Mouse (Mus musculus): ENCODE measurements around the gene Gyg. TPM values are rescaled to one million over a fixed set of nuclear protein-coding genes. Genes with fewer than 3 reads are reported as not detected.
A peak's percentile ranks its signal among the peaks of the same experiment; 100 is the strongest.

Gyg gene
- polyA plus RNA-seq (2015; fragmentation: Nextera tagmentation; extraction: Ambion mirVana), result 54.3 and 62.6 TPM in 2 replicates

- no peaks in the 10 kb centered on the region for H3K27me3 ChIP-seq (replicated peaks)
- peak; percentile 95 for ATAC-seq (ENCODE audit: insufficient read depth, low FRiP score, low read depth)
- no peaks in the 10 kb centered on the region for H3K9me3 ChIP-seq
- WGBS, result under 1% methylated on average over 73 of the region's 73 CpGs
- H3K4me2 ChIP-seq, result peak within 1 kb of the TSS; percentile 87
- peak within 1 kb of the TSS; percentile 72 for H3K9ac ChIP-seq
- H3K36me3 ChIP-seq, result peaks cover 5% of the 10 kb centered on the region; the same call in 1 of the 2 replicates
- no peaks in the 10 kb centered on the region; the same call in 1 of the 2 replicates for H3K4me1 ChIP-seq
- peak within 1 kb of the TSS; percentile 57; the same call in 1 of the 2 replicates for H3K27ac ChIP-seq
- H3K4me3 ChIP-seq (replicated peaks), result peak within 1 kb of the TSS; percentile 75
Measured at GRCm38 (mm10) chr3:20154531-20155367, at the start of gene Gyg. Gene Gyg, minus strand, starts transcription at chr3:20155317.

- H3K4me3 ChIP-seq (replicated peaks), result no peak overlapping the region
- no peak for ATAC-seq (ENCODE audit: insufficient read depth, low FRiP score, low read depth)
- 40% methylated on average over 6 of the region's 6 CpGs for WGBS
- H3K27ac ChIP-seq, result no peak overlapping the region
- H3K9ac ChIP-seq, result no peak overlapping the region
- no peak overlapping the region for H3K4me2 ChIP-seq
- no peaks in the 10 kb centered on the region for H3K27me3 ChIP-seq (replicated peaks)
- no peaks in the 10 kb centered on the region for H3K9me3 ChIP-seq
- H3K4me1 ChIP-seq, result no peaks in the 10 kb centered on the region
- no peaks in the 10 kb centered on the region for H3K36me3 ChIP-seq
Measured at GRCm38 (mm10) chr3:20198869-20199268, 43.8 kb upstream of the Gyg start.

- ATAC-seq (ENCODE audit: insufficient read depth, low FRiP score, low read depth), result no peak
- Histone ChIP-seq H3K4me2 (no peak overlapping the region), H3K4me3 (replicated peaks) (no peak overlapping the region), H3K9me3 (no peaks in the 10 kb centered on the region), H3K4me1 (no peaks in the 10 kb centered on the region), H3K27ac (no peak overlapping the region), H3K9ac (no peak overlapping the region), H3K27me3 (replicated peaks) (no peaks in the 10 kb centered on the region), H3K36me3 (no peaks in the 10 kb centered on the region)
- WGBS, result 74% methylated on average over 10 of the region's 10 CpGs
Measured at GRCm38 (mm10) chr3:20197878-20198277, 42.8 kb upstream of the Gyg start.

- Histone ChIP-seq H3K27ac (no peak overlapping the region), H3K27me3 (replicated peaks) (no peaks in the 10 kb centered on the region), H3K9ac (no peak overlapping the region), H3K4me1 (0 out of 2 replicates have a peak, but pooled peaks cover 4% of the 10 kb centered on the region), H3K9me3 (no peaks in the 10 kb centered on the region), H3K36me3 (no peaks in the 10 kb centered on the region), H3K4me2 (no peak overlapping the region), H3K4me3 (replicated peaks) (no peak overlapping the region)
- 21% methylated on average over 5 of the region's 5 CpGs for WGBS
- ATAC-seq (ENCODE audit: insufficient read depth, low FRiP score, low read depth), result peak; percentile 43; the same call in 1 of the 2 replicates
Measured at GRCm38 (mm10) chr3:20188976-20189675, 34.0 kb upstream of the Gyg start.

GRCm38 (mm10) chr3:20172394-20172793, 17.3 kb upstream of the Gyg start:
- 89% methylated on average over 6 of the region's 6 CpGs for WGBS
- Histone ChIP-seq H3K9me3 (no peaks in the 10 kb centered on the region), H3K4me1 (no peaks in the 10 kb centered on the region), H3K4me3 (replicated peaks) (no peak overlapping the region), H3K36me3 (no peaks in the 10 kb centered on the region), H3K27ac (no peak overlapping the region), H3K9ac (no peak overlapping the region), H3K27me3 (replicated peaks) (no peaks in the 10 kb centered on the region), H3K4me2 (no peak overlapping the region)
- no peak for ATAC-seq (ENCODE audit: insufficient read depth, low FRiP score, low read depth)

GRCm38 (mm10) chr3:20167487-20167886, 12.4 kb upstream of the Gyg start:
- Histone ChIP-seq H3K27ac (no peak overlapping the region), H3K4me1 (no peaks in the 10 kb centered on the region), H3K9ac (no peak overlapping the region), H3K36me3 (no peaks in the 10 kb centered on the region), H3K9me3 (no peaks in the 10 kb centered on the region), H3K4me2 (no peak overlapping the region), H3K4me3 (replicated peaks) (no peak overlapping the region), H3K27me3 (replicated peaks) (no peaks in the 10 kb centered on the region)
- 47% methylated on average over 1 of the region's 1 CpGs for WGBS
- ATAC-seq (ENCODE audit: insufficient read depth, low FRiP score, low read depth), result no peak

- peaks cover 3% of the 10 kb centered on the region; the same call in 1 of the 2 replicates for H3K36me3 ChIP-seq
- WGBS, result 76% methylated on average over 6 of the region's 6 CpGs
- no peak overlapping the region for H3K9ac ChIP-seq
- no peaks in the 10 kb centered on the region; the same call in 1 of the 2 replicates for H3K4me1 ChIP-seq
- no peak overlapping the region for H3K4me3 ChIP-seq (replicated peaks)
- H3K27me3 ChIP-seq (replicated peaks), result no peaks in the 10 kb centered on the region
- no peaks in the 10 kb centered on the region for H3K9me3 ChIP-seq
- H3K4me2 ChIP-seq, result peak overlapping the region; percentile 87
- H3K27ac ChIP-seq, result no peak overlapping the region
- no peak for ATAC-seq (ENCODE audit: insufficient read depth, low FRiP score, low read depth)
Measured at GRCm38 (mm10) chr3:20155476-20155875, 359 bp upstream of the Gyg start.

GRCm38 (mm10) chr3:20151651-20152050, 3.5 kb downstream of the Gyg start:
- WGBS, result 95% methylated on average over 3 of the region's 3 CpGs
- Histone ChIP-seq H3K4me1 (no peaks in the 10 kb centered on the region; the same call in 1 of the 2 replicates), H3K4me2 (no peak overlapping the region), H3K36me3 (peaks cover 5% of the 10 kb centered on the region; the same call in 1 of the 2 replicates), H3K4me3 (replicated peaks) (no peak overlapping the region), H3K9ac (no peak overlapping the region), H3K27me3 (replicated peaks) (no peaks in the 10 kb centered on the region), H3K9me3 (no peaks in the 10 kb centered on the region), H3K27ac (no peak overlapping the region)
- no peak for ATAC-seq (ENCODE audit: insufficient read depth, low FRiP score, low read depth)

GRCm38 (mm10) chr3:20150511-20150910, 4.6 kb downstream of the Gyg start:
- Histone ChIP-seq H3K9ac (no peak overlapping the region), H3K4me3 (replicated peaks) (no peak overlapping the region), H3K27ac (no peak overlapping the region), H3K4me2 (no peak overlapping the region), H3K36me3 (peaks cover 5% of the 10 kb centered on the region; the same call in 1 of the 2 replicates), H3K9me3 (no peaks in the 10 kb centered on the region), H3K4me1 (no peaks in the 10 kb centered on the region; the same call in 1 of the 2 replicates), H3K27me3 (replicated peaks) (no peaks in the 10 kb centered on the region)
- no peak for ATAC-seq (ENCODE audit: insufficient read depth, low FRiP score, low read depth)
- WGBS, result 69% methylated on average over 2 of the region's 2 CpGs

- 87% methylated on average over 5 of the region's 5 CpGs for WGBS
- no peaks in the 10 kb centered on the region for H3K4me1 ChIP-seq
- no peak overlapping the region for H3K4me2 ChIP-seq
- no peak for ATAC-seq (ENCODE audit: insufficient read depth, low FRiP score, low read depth)
- H3K27ac ChIP-seq, result no peak overlapping the region
- no peak overlapping the region for H3K9ac ChIP-seq
- H3K9me3 ChIP-seq, result no peaks in the 10 kb centered on the region
- no peaks in the 10 kb centered on the region for H3K27me3 ChIP-seq (replicated peaks)
- peaks cover 5% of the 10 kb centered on the region; the same call in 1 of the 2 replicates for H3K36me3 ChIP-seq
- no peak overlapping the region for H3K4me3 ChIP-seq (replicated peaks)
Measured at GRCm38 (mm10) chr3:20147647-20148046, 7.5 kb downstream of the Gyg start.

- Histone ChIP-seq H3K4me3 (replicated peaks) (no peak overlapping the region), H3K9me3 (no peaks in the 10 kb centered on the region), H3K27me3 (replicated peaks) (no peaks in the 10 kb centered on the region), H3K4me2 (no peak overlapping the region), H3K4me1 (no peaks in the 10 kb centered on the region), H3K9ac (no peak overlapping the region), H3K27ac (no peak overlapping the region), H3K36me3 (peaks cover 5% of the 10 kb centered on the region; the same call in 1 of the 2 replicates)
- WGBS, result 64% methylated on average over 7 of the region's 7 CpGs
- ATAC-seq (ENCODE audit: insufficient read depth, low FRiP score, low read depth), result no peak
Measured at GRCm38 (mm10) chr3:20146884-20147395, 8.2 kb downstream of the Gyg start.
